Comparison of ENCODE assay signal across 37 mouse cellular contexts in the genomic region with DNA sequence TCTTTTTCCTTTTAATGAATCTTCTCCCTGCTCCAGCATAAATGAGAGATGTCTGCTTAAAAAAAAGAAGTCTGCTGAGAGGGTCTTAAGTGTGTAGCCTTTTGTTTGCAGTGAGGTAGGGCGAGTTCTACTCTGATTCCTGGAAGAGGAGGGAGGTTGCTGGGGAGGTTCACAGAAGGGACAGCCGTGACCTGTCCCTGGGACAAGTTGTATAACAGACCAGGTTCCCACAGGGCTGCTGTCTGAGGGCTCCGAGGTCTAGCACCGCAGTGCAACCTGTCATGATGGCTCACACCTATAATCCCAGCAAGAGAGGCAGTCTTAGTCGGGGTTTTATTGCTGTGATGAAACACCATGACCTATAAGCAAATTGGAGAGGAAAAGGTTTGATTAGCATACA. TPM values are rescaled to one million over a fixed set of nuclear protein-coding genes. Genes with fewer than 3 reads are reported as not detected.
DNase-seq lines count a peak whose midpoint lies in the region; ATAC-seq and TF ChIP-seq lines count a peak whose summit lies in the region.
"Had no signal": no experiment of that assay in that cellular context is flagged by ENCODE, and none has a peak within 500 bp of the region (broad histone marks: within the 10 kb centered on the region; RNA-seq: fewer than 3 reads in every experiment).

No protein-coding gene starts in this region.

- no peaks in the 10 kb centered on the region for H3K36me3 ChIP-seq in hindbrain, embryonic 10.5 days
- H3K36me3 ChIP-seq in hindbrain, postnatal 0 days (ENCODE audit: insufficient read depth, low read length), result no peaks in the 10 kb centered on the region
- H3K36me3 ChIP-seq in midbrain, embryonic 13.5 days, result no peaks in the 10 kb centered on the region
- no peaks in the 10 kb centered on the region for H3K36me3 ChIP-seq in midbrain, embryonic 14.5 days (ENCODE audit: control insufficient read depth, insufficient read depth, low read length)
- no peaks in the 10 kb centered on the region for H3K36me3 ChIP-seq in forebrain, embryonic 12.5 days (replicated peaks)
- H3K36me3 ChIP-seq in limb, embryonic 10.5 days, result no peaks in the 10 kb centered on the region
- H3K36me3 ChIP-seq: neural tube, embryonic 13.5 days had no signal

- H3K9me3 ChIP-seq in hindbrain, embryonic 10.5 days, result peaks cover 5% of the 10 kb centered on the region; the same call in 1 of the 2 replicates
- H3K9me3 ChIP-seq in hindbrain, postnatal 0 days (ENCODE audit: low read length), result peaks cover 3% of the 10 kb centered on the region; the same call in 1 of the 2 replicates
- H3K9me3 ChIP-seq in midbrain, embryonic 13.5 days, result no peaks in the 10 kb centered on the region
- H3K9me3 ChIP-seq in midbrain, embryonic 14.5 days (ENCODE audit: control insufficient read depth, low read length), result peaks cover 5% of the 10 kb centered on the region; the same call in 1 of the 2 replicates
- H3K9me3 ChIP-seq in forebrain, embryonic 12.5 days, result peaks cover 7% of the 10 kb centered on the region; the same call in 1 of the 2 replicates
- H3K9me3 ChIP-seq in limb, embryonic 10.5 days (replicated peaks), result no peaks in the 10 kb centered on the region

- peak overlapping the region; percentile 60; the same call in 1 of the 2 replicates for H3K27ac ChIP-seq in hindbrain, embryonic 10.5 days
- H3K27ac ChIP-seq in hindbrain, postnatal 0 days, result no peak overlapping the region
- peak overlapping the region; percentile 72 for H3K27ac ChIP-seq in midbrain, embryonic 13.5 days
- H3K27ac ChIP-seq in midbrain, embryonic 14.5 days (replicated peaks; ENCODE audit: low read depth, low read length), result no peak overlapping the region
- peak overlapping the region; percentile 80 for H3K27ac ChIP-seq in forebrain, embryonic 12.5 days
- peak overlapping the region; percentile 12; the same call in 1 of the 2 replicates for H3K27ac ChIP-seq in limb, embryonic 10.5 days
- H3K27ac ChIP-seq: gastrocnemius, adult 2 months; hindbrain, embryonic 14.5 days; layer of hippocampus, adult 2 months; liver, embryonic 14.5 days; macrophage; neural tube, embryonic 13.5 days had no signal

- ATAC-seq in hindbrain, postnatal 0 days, result no peak
- peak; percentile 60 for ATAC-seq in midbrain, embryonic 13.5 days
- no peak for ATAC-seq in midbrain, embryonic 14.5 days (ENCODE audit: low FRiP score, low TSS enrichment)
- peak; percentile 49 for ATAC-seq in forebrain, embryonic 12.5 days (ENCODE audit: low FRiP score)

- no peak for TF ChIP-seq CTCF in hindbrain, postnatal 0 days (IDR thresholded peaks at IDR 0.05; ENCODE audit: low read depth)

- 51% methylated on average over 5 of the region's 5 CpGs for WGBS in hindbrain, embryonic 10.5 days
- WGBS in hindbrain, postnatal 0 days, result 58% methylated on average over 5 of the region's 5 CpGs
- WGBS in midbrain, embryonic 13.5 days, result 27% methylated on average over 5 of the region's 5 CpGs
- 37% methylated on average over 5 of the region's 5 CpGs for WGBS in midbrain, embryonic 14.5 days
- WGBS in forebrain, embryonic 12.5 days, result 9% methylated on average over 5 of the region's 5 CpGs
- 35% methylated on average over 5 of the region's 5 CpGs for WGBS in limb, embryonic 10.5 days

- H3K4me1 ChIP-seq in hindbrain, embryonic 10.5 days (replicated peaks), result peaks cover 22% of the 10 kb centered on the region
- H3K4me1 ChIP-seq in hindbrain, postnatal 0 days (ENCODE audit: insufficient read depth, low read length), result no peaks in the 10 kb centered on the region
- peaks cover 21% of the 10 kb centered on the region for H3K4me1 ChIP-seq in midbrain, embryonic 13.5 days (replicated peaks)
- H3K4me1 ChIP-seq in midbrain, embryonic 14.5 days (ENCODE audit: control insufficient read depth, insufficient read depth, low read length), result peaks cover 8% of the 10 kb centered on the region; the same call in 1 of the 2 replicates
- peaks cover 25% of the 10 kb centered on the region for H3K4me1 ChIP-seq in forebrain, embryonic 12.5 days
- peaks cover 33% of the 10 kb centered on the region for H3K4me1 ChIP-seq in limb, embryonic 10.5 days

- H3K4me2 ChIP-seq in hindbrain, postnatal 0 days (ENCODE audit: low read depth, low read length), result no peak overlapping the region
- no peak overlapping the region for H3K4me2 ChIP-seq in midbrain, embryonic 13.5 days (replicated peaks)
- H3K4me2 ChIP-seq in midbrain, embryonic 14.5 days (ENCODE audit: low read length), result no peak overlapping the region
- H3K4me2 ChIP-seq in forebrain, embryonic 12.5 days, result peak overlapping the region; percentile 27
- H3K4me2 ChIP-seq: heart, embryonic 11.5 days; hindbrain, embryonic 14.5 days; neural tube, embryonic 13.5 days had no signal

- H3K27me3 ChIP-seq in hindbrain, embryonic 10.5 days (ENCODE audit: insufficient read depth, poor library complexity, severe bottlenecking), result peaks cover 51% of the 10 kb centered on the region
- no peaks in the 10 kb centered on the region for H3K27me3 ChIP-seq in hindbrain, postnatal 0 days (ENCODE audit: insufficient read depth, low read length)
- peaks cover 35% of the 10 kb centered on the region for H3K27me3 ChIP-seq in midbrain, embryonic 13.5 days
- H3K27me3 ChIP-seq in midbrain, embryonic 14.5 days (ENCODE audit: control insufficient read depth, insufficient read depth, low read length), result no peaks in the 10 kb centered on the region
- peaks cover 16% of the 10 kb centered on the region for H3K27me3 ChIP-seq in forebrain, embryonic 12.5 days
- H3K27me3 ChIP-seq in limb, embryonic 10.5 days (ENCODE audit: low read depth, poor library complexity, severe bottlenecking), result peaks cover 94% of the 10 kb centered on the region

- H3K9ac ChIP-seq in hindbrain, postnatal 0 days (replicated peaks; ENCODE audit: low read length), result no peak overlapping the region
- no peak overlapping the region for H3K9ac ChIP-seq in midbrain, embryonic 13.5 days (replicated peaks)
- H3K9ac ChIP-seq in midbrain, embryonic 14.5 days (replicated peaks; ENCODE audit: low read length), result no peak overlapping the region
- no peak overlapping the region for H3K9ac ChIP-seq in forebrain, embryonic 12.5 days
- H3K9ac ChIP-seq: hindbrain, embryonic 14.5 days; liver, embryonic 14.5 days; neural tube, embryonic 13.5 days had no signal

- DNase-seq in hindbrain, embryonic 10.5 days (ENCODE audit: low spot score), result no peak
- DNase-seq in hindbrain, postnatal 0 days (ENCODE audit: low spot score), result no peak
- no peak for DNase-seq in midbrain, embryonic 14.5 days
- no peak for DNase-seq in limb, embryonic 10.5 days (ENCODE audit: low spot score)
- no peak for DNase-seq in cerebellum, postnatal 36 days
- DNase-seq in spleen, postnatal 14 days (ENCODE audit: low spot score in 2 of 2), result no peak
- DNase-seq: adrenal gland, postnatal 36 days; cerebellum, adult 18-20 months; gastrocnemius, adult 2 months; gastrocnemius, postnatal 36 days; heart, adult 18-20 months; heart, postnatal 36 days; kidney, adult 18-20 months; kidney, postnatal 36 days; liver; lung, adult 2 months; lung, postnatal 10 days; right cerebral cortex, postnatal 14 days; thymus, postnatal 14 days had no signal

- no peak overlapping the region for H3K4me3 ChIP-seq in hindbrain, embryonic 10.5 days
- H3K4me3 ChIP-seq in hindbrain, postnatal 0 days (ENCODE audit: low read length), result no peak overlapping the region
- H3K4me3 ChIP-seq in midbrain, embryonic 13.5 days (replicated peaks), result no peak overlapping the region
- H3K4me3 ChIP-seq in midbrain, embryonic 14.5 days (replicated peaks; ENCODE audit: low read depth, low read length), result no peak overlapping the region
- no peak overlapping the region for H3K4me3 ChIP-seq in forebrain, embryonic 12.5 days (replicated peaks)
- no peak overlapping the region for H3K4me3 ChIP-seq in limb, embryonic 10.5 days
- H3K4me3 ChIP-seq: gastrocnemius, adult 2 months; layer of hippocampus, adult 2 months; neural tube, embryonic 13.5 days had no signal

RNA-seq across cellular contexts. Expression of a gene that starts 24.1 kb away (rescaled TPM):
- polyA plus RNA-seq in hindbrain, embryonic 10.5 days (2016; fragmentation: Nextera tagmentation; extraction: Ambion mirVana), result not detected in 2 replicates
- not detected in 2 replicates for total RNA-seq in hindbrain, postnatal 0 days (2014; rRNA removed)
- not detected in 2 replicates for polyA plus RNA-seq in hindbrain, postnatal 0 days (2015; fragmentation: Nextera tagmentation; extraction: Ambion mirVana)
- polyA plus RNA-seq in midbrain, embryonic 13.5 days (2015; fragmentation: Nextera tagmentation; extraction: Ambion mirVana), result not detected in 2 replicates
- not detected in 2 replicates for polyA plus RNA-seq in midbrain, embryonic 14.5 days (2014; fragmentation: Nextera tagmentation; extraction: Ambion mirVana)
- not detected in 2 replicates for polyA plus RNA-seq in forebrain, embryonic 12.5 days (2016; fragmentation: Nextera tagmentation; extraction: Ambion mirVana)
- not detected in 2 replicates for polyA plus RNA-seq in limb, embryonic 10.5 days (2016; fragmentation: Nextera tagmentation; extraction: Ambion mirVana)
- total RNA-seq: adrenal gland, postnatal 36 days; gastrocnemius, adult 2 months; gastrocnemius, postnatal 36 days; heart, adult 18-20 months; heart, postnatal 36 days; layer of hippocampus, adult 2 months; layer of hippocampus, postnatal 25 days; left cerebral cortex, adult 8-10 months; left cerebral cortex, postnatal 36 days; megakaryocyte-erythroid progenitor cell, adult 5-6 weeks had no signal
- polyA plus RNA-seq: brain, embryonic 14.5 days; cortical plate, adult 2 months; heart, embryonic 11.5 days; heart, embryonic 16.5 days; hindbrain, embryonic 14.5 days; intestine, embryonic 14.5 days; liver, embryonic 14.5 days; lung, adult 2 months; macrophage; neural tube, embryonic 13.5 days; stomach, embryonic 16.5 days; urinary bladder, adult 2 months had no signal

Comparison
In these comparisons a context has a peak if more than half of its experiments do, and no peak if none do; other contexts are left out.
1. H3K27ac ChIP-seq: peak in hindbrain, embryonic 10.5 days (single experiment), midbrain, embryonic 13.5 days (single experiment), forebrain, embryonic 12.5 days (single experiment) and limb, embryonic 10.5 days (single experiment); none in hindbrain, postnatal 0 days (single experiment) and midbrain, embryonic 14.5 days (single experiment).
2. ATAC-seq: peak in midbrain, embryonic 13.5 days (single experiment) and forebrain, embryonic 12.5 days (single experiment); none in hindbrain, postnatal 0 days (single experiment) and midbrain, embryonic 14.5 days (single experiment).